Mouse (Mus musculus): ENCODE results near the gene Car2.

DNA sequence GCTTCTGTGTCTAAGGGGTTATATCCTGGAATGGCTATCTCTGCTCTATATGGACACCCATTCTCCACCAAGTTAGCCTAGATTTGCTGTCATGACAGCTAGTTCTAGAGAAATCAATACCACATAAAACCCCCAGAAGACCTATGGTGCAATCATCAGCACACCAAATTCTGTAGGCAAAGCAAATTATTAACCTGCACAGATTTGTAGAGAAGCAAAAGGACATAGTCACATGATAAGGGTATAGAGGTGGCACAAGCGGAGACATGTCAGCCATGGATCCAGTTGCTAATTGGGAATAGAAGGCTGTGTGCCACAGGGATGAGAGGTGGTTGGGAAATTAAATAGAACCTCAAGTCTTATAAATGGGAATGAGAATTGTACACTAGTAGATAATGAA is 47.1 kb upstream of the Car2 start:
- no peak for TF ChIP-seq POLR2A (IDR thresholded peaks at IDR 0.05; ENCODE audit: insufficient read depth, low read depth, low read length)
- no peak for TF ChIP-seq CTCF (IDR thresholded peaks at IDR 0.05)
- no peak for TF ChIP-seq EP300 (IDR thresholded peaks at IDR 0.05; ENCODE audit: insufficient read depth, low read depth, low read length)

Data from heart, adult 2 months (tissue).